Mouse (Mus musculus) cerebellum, adult 2 months (tissue): ENCODE data around the gene Tmem263.

ENCODE experiments used
- CTCF ChIP-seq: fragments of 200-500 bp; IDR thresholded peaks from 2 replicates; pipeline ENCODE4 v1.5.1; 2011; ENCODE audit warnings: low read depth, mild to moderate bottlenecking, control low read depth, low read length, moderate library complexity, borderline replicate concordance; ENCODE audit not compliant: insufficient read depth
- POLR2A ChIP-seq: fragments of 200-500 bp; IDR thresholded peaks from 2 replicates; pipeline ENCODE4 v1.6.1; 2011; ENCODE audit warnings: low read length, control low read depth, borderline replicate concordance; ENCODE audit not compliant: insufficient read depth

GRCm38 (mm10) chr10:85103085-85103885 is 858 bp downstream of the Tmem263 start:
- TF ChIP-seq POLR2A (no peak), CTCF (no peak)
